Mouse (Mus musculus): ENCODE data around the gene Rffl. TPM values are rescaled to one million over a fixed set of nuclear protein-coding genes. Genes with fewer than 3 reads are reported as not detected.

Gene Rffl
- polyA plus RNA-seq, 1 experiment: 12.7 TPM

DNA sequence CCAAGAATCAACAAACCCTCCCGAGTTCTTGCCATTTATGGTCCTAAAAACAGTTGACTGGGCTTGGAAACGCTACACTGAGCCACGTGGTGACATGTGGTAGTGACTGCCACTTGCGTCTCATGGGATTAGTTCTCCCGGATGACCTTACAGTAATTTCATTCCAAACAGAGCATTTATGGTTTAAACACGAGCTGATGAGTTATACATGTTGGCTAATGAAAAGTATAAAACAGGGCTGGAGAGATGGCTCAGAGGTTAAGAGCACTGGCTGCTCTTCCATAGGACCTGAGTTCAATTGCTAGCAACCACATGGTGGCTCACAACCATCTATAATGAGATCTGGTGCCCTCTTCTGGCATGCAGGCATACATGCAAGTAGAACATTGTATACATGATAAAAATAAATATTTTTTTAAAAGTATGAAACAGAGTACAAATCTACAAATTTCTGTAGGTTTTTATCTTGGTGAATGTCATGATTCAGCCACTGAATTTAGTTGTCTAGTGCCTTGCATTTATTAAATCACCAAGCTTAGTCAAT is 108.7 kb downstream of the Rffl start:
- Histone ChIP-seq H3K4me3 (ENCODE audit: insufficient read depth, low read length) (no peak overlapping the region), H3K4me1 (ENCODE audit: control insufficient read depth, insufficient read depth, low read length) (0 out of 2 replicates have a peak, but pooled peaks cover 1% of the 10 kb centered on the region), H3K27ac (ENCODE audit: insufficient read depth, low read length) (no peak overlapping the region)
- TF ChIP-seq POLR2A (IDR thresholded peaks at IDR 0.05; ENCODE audit: extremely low read depth, insufficient read depth, low read length): no peak
- no peak for TF ChIP-seq CTCF (IDR thresholded peaks at IDR 0.05; ENCODE audit: extremely low read depth, insufficient read depth, low read length)

GRCm38 (mm10) chr11:82755919-82756318 is 115.1 kb downstream of the Rffl start:
- Histone ChIP-seq H3K4me3 (ENCODE audit: insufficient read depth, low read length) (no peak overlapping the region), H3K27ac (ENCODE audit: insufficient read depth, low read length) (no peak overlapping the region), H3K4me1 (ENCODE audit: control insufficient read depth, insufficient read depth, low read length) (no peaks in the 10 kb centered on the region)
- TF ChIP-seq CTCF (IDR thresholded peaks at IDR 0.05; ENCODE audit: extremely low read depth, insufficient read depth, low read length) (no peak), POLR2A (IDR thresholded peaks at IDR 0.05; ENCODE audit: extremely low read depth, insufficient read depth, low read length) (no peak)

Other genes with a start within 250 kb of the Rffl start
- 0.19 and 0.21 TPM in 2 replicates for gene Cct6b, start 106.9 kb downstream of the Rffl start, polyA plus RNA-seq (2012; rRNA removed)
- gene Zfp830, start 106.9 kb downstream of the Rffl start, polyA plus RNA-seq (2012; rRNA removed): 11.1 and 11.3 TPM in 2 replicates
- gene Lig3, start 90.1 kb downstream of the Rffl start, polyA plus RNA-seq (2012; rRNA removed): 24.9 and 25.2 TPM in 2 replicates
- 16.1 and 16.6 TPM in 2 replicates for gene Rad51d, start 19.4 kb upstream of the Rffl start, polyA plus RNA-seq (2012; rRNA removed)
- gene Fndc8, start 20.9 kb upstream of the Rffl start, polyA plus RNA-seq (2012; rRNA removed): not detected in 2 replicates
- 36.8 and 39.6 TPM in 2 replicates for gene Nle1, start 37.2 kb upstream of the Rffl start, polyA plus RNA-seq (2012; rRNA removed)
- gene Unc45b, start 39.3 kb upstream of the Rffl start, polyA plus RNA-seq (2012; rRNA removed): 2.0 and 2.7 TPM in 2 replicates
- gene Slfn5, start 80.1 kb upstream of the Rffl start, polyA plus RNA-seq (2012; rRNA removed): 4.3 TPM in 2 replicates
- gene Slfn9, start 120.6 kb upstream of the Rffl start, polyA plus RNA-seq (2012; rRNA removed): 0.17 and 0.25 TPM in 2 replicates
- gene Slfn8, start 149.6 kb upstream of the Rffl start, polyA plus RNA-seq (2012; rRNA removed): 0.93 and 0.96 TPM in 2 replicates
- gene Slfn2, start 193.9 kb upstream of the Rffl start, polyA plus RNA-seq (2012; rRNA removed): 1.7 and 2.5 TPM in 2 replicates
- 0.04 and 0.09 TPM in 2 replicates for gene Slfn1, start 245.6 kb upstream of the Rffl start, polyA plus RNA-seq (2012; rRNA removed)